Comparison of ENCODE assay signal across 9 mouse cellular contexts in the genomic region with DNA sequence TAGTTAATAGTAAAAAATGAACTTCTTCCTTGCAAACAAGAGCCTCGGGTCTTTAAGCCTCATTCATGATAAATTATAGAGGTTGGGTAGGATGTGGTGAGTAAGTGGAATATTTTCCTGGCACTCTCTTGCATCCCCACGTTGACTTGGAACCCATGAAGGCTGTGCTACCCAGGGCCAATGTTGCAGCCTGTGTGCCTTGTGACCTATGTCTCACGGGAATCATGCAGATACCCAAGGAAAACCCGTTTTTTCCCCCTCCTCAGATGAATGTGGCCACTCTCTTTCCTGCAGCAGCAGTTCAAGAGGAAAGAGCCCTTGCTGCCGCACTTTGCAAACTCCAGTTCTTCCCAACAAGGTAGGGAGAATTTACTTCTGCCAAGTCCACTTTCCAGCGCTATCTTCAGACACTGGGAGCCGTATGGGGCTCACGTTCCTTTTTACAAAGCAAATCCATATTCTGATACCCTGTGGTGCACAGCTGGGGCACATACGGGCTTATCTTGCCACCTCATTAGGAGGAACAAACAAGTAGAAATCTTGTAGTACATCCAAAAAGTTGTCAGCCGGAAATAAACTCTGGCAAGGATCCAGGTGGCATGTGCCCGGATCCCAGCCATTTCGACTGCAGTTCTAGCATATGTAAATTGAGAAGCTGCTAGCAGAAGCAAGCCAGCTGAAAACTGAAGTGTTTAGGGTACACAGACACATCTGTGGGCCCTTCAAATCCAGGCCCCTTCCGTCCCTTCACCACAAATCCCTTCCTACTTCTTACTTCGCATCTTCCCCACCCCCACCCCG.
DNase-seq lines count a peak whose midpoint lies in the region; ATAC-seq and TF ChIP-seq lines count a peak whose summit lies in the region.
"Had no signal": no experiment of that assay in that cellular context is flagged by ENCODE, and none has a peak within 500 bp of the region (broad histone marks: within the 10 kb centered on the region; RNA-seq: fewer than 3 reads in every experiment).

No protein-coding gene starts in this region.

- TF ChIP-seq RAD21 in MEL (IDR thresholded peaks at IDR 0.05; ENCODE audit: low read depth, low read length): no peak

- H3K4me3 ChIP-seq in MEL (ENCODE audit: control insufficient read depth in 1 of 2, insufficient read depth in 1 of 2, low read depth in 2 of 2, low read length in 2 of 2): no peak overlapping the region
- H3K4me3 ChIP-seq in forebrain, embryonic 16.5 days (replicated peaks; ENCODE audit: low read length): no peak overlapping the region
- H3K4me3 ChIP-seq: megakaryocyte, embryonic 14.5 days had no signal

- H3K27me3 ChIP-seq in MEL (ENCODE audit: control insufficient read depth in 1 of 2, insufficient read depth in 2 of 2, low read length in 2 of 2): no peaks in the 10 kb centered on the region; a peak in 1 of 4 replicates
- H3K27me3 ChIP-seq in forebrain, embryonic 16.5 days (replicated peaks; ENCODE audit: control insufficient read depth, insufficient read depth, low read length): no peaks in the 10 kb centered on the region
- H3K27me3 ChIP-seq: megakaryocyte, embryonic 14.5 days had no signal

- H3K9me3 ChIP-seq in MEL (replicated peaks; ENCODE audit: insufficient read depth, low read length): no peaks in the 10 kb centered on the region
- H3K9me3 ChIP-seq in forebrain, embryonic 16.5 days (ENCODE audit: control insufficient read depth, low read length): no peaks in the 10 kb centered on the region
- H3K9me3 ChIP-seq: megakaryocyte, embryonic 14.5 days had no signal

- no peak for TF ChIP-seq POLR2A in MEL (IDR thresholded peaks at IDR 0.05; ENCODE audit: control insufficient read depth in 1 of 2, insufficient read depth in 1 of 2, low read depth in 1 of 2, low read length in 2 of 2, poor library complexity in 1 of 2)

- H3K27ac ChIP-seq in MEL (ENCODE audit: control insufficient read depth, low read depth, low read length): no peak overlapping the region
- peak overlapping the region; percentile 77 for H3K27ac ChIP-seq in forebrain, embryonic 16.5 days (ENCODE audit: low read length)

- 21% methylated on average over 15 of the region's 15 CpGs for WGBS in forebrain, embryonic 16.5 days

- TF ChIP-seq CTCF in MEL (IDR thresholded peaks at IDR 0.05 in 2 of 3, conservative IDR thresholded peaks at IDR 0.05 in 1 of 3; ENCODE audit: control insufficient read depth in 1 of 3, insufficient read depth in 1 of 3, low read depth in 2 of 3, low read length in 3 of 3, poor library complexity in 1 of 3, severe bottlenecking in 1 of 3): no peak

- no peaks in the 10 kb centered on the region for H3K36me3 ChIP-seq in MEL (ENCODE audit: control insufficient read depth in 1 of 2, insufficient read depth in 2 of 2, low read length in 2 of 2)
- no peaks in the 10 kb centered on the region for H3K36me3 ChIP-seq in forebrain, embryonic 16.5 days (ENCODE audit: control insufficient read depth, insufficient read depth)

- no peaks in the 10 kb centered on the region for H3K79me2 ChIP-seq in MEL (ENCODE audit: control insufficient read depth, insufficient read depth, low read length, poor library complexity)

- peak overlapping the region; percentile 25 for H3K4me2 ChIP-seq in forebrain, embryonic 16.5 days (ENCODE audit: low read length)

- peak; percentile 91 for ATAC-seq in forebrain, embryonic 16.5 days

- no peaks in the 10 kb centered on the region for H3K4me1 ChIP-seq in MEL (ENCODE audit: control insufficient read depth in 1 of 2, insufficient read depth in 2 of 2, low read length in 2 of 2)
- H3K4me1 ChIP-seq in forebrain, embryonic 16.5 days (replicated peaks; ENCODE audit: control insufficient read depth, insufficient read depth, low read length): peaks cover 25% of the 10 kb centered on the region
- H3K4me1 ChIP-seq: megakaryocyte, embryonic 14.5 days had no signal

- TF ChIP-seq EP300 in MEL (IDR thresholded peaks at IDR 0.05; ENCODE audit: low read depth in 1 of 2, low read length in 2 of 2): no peak

- peak; percentile 13 for DNase-seq in embryo, embryonic 10.5 days (ENCODE audit: low spot score)
- DNase-seq in embryo, embryonic 10 days (ENCODE audit: low spot score): no peak
- peak; percentile 3 for DNase-seq in MEL (ENCODE audit: low read depth, low spot score)
- peak; percentile 13 to 61 for DNase-seq in layer of hippocampus, adult 18-20 months (ENCODE audit: low spot score in 2 of 2)
- DNase-seq in lung, postnatal 10 days: peak; percentile 82
- peak; percentile 27 for DNase-seq in telencephalon, adult 2 months (ENCODE audit: low read depth, low spot score)
- no peak for DNase-seq in spleen, postnatal 10 days (ENCODE audit: low spot score in 2 of 2)

- no peak overlapping the region for H3K9ac ChIP-seq in MEL (ENCODE audit: control insufficient read depth, low read depth, low read length, poor library complexity, severe bottlenecking)
- H3K9ac ChIP-seq in forebrain, embryonic 16.5 days (replicated peaks; ENCODE audit: low read depth, low read length): no peak overlapping the region

TF ChIP-seq in MEL, 35 proteins besides CTCF, POLR2A, EP300 and RAD21:
- TF ChIP-seq TBP (IDR thresholded peaks at IDR 0.05; ENCODE audit: low read depth, low read length) (no peak), MYB (IDR thresholded peaks at IDR 0.05; ENCODE audit: low read depth, low read length) (no peak), MXI1 (IDR thresholded peaks at IDR 0.05; ENCODE audit: low read depth, low read length) (no peak), CHD1 (IDR thresholded peaks at IDR 0.05; ENCODE audit: low read depth, low read length) (no peak), MYC (IDR thresholded peaks at IDR 0.05; ENCODE audit: low read depth, low read length) (no peak), KAT2A (conservative IDR thresholded peaks at IDR 0.05; ENCODE audit: low read depth, low read length) (no peak), ZMIZ1 (IDR thresholded peaks at IDR 0.05; ENCODE audit: low read depth, low read length) (no peak), ELF1 (IDR thresholded peaks at IDR 0.05; ENCODE audit: low read depth, low read length) (no peak), ETS1 (IDR thresholded peaks at IDR 0.05; ENCODE audit: low read depth, low read length) (no peak), ZKSCAN1 (IDR thresholded peaks at IDR 0.05; ENCODE audit: low read depth, low read length) (no peak), GATA1 (IDR thresholded peaks at IDR 0.05; ENCODE audit: low read depth, low read length) (no peak), E2F4 (IDR thresholded peaks at IDR 0.05; ENCODE audit: borderline replicate concordance, low read depth, low read length) (no peak), HCFC1 (IDR thresholded peaks at IDR 0.05; ENCODE audit: low read depth, low read length) (no peak)

Comparison
In these comparisons a context has a peak if more than half of its experiments do, and no peak if none do; other contexts are left out.
1. DNase-seq: peak in embryo, embryonic 10.5 days (single experiment), MEL (single experiment), layer of hippocampus, adult 18-20 months (2 of 2), lung, postnatal 10 days (single experiment) and telencephalon, adult 2 months (single experiment); none in embryo, embryonic 10 days (single experiment) and spleen, postnatal 10 days (0 of 2).